Mouse (Mus musculus) ES-E14 (cell line): ENCODE data around the gene Minar1.

Source experiments
- CHD2 ChIP-seq: IDR thresholded peaks from 2 replicates; pipeline ENCODE4 v1.6.1; 2014; ENCODE audit warnings: mild to moderate bottlenecking, low read depth, low read length, inconsistent platforms
- HCFC1 ChIP-seq: IDR thresholded peaks from 2 replicates; pipeline ENCODE4 v1.6.1; 2012; ENCODE audit warnings: low read length, inconsistent platforms, borderline replicate concordance; ENCODE audit not compliant: insufficient read depth
- ZC3H11A ChIP-seq: IDR thresholded peaks from 2 replicates; pipeline ENCODE4 v1.6.1; 2012; ENCODE audit warnings: low read depth, mild to moderate bottlenecking, inconsistent platforms, low read length, borderline replicate concordance
- ZNF384 ChIP-seq: IDR thresholded peaks from 2 replicates; pipeline ENCODE4 v1.6.1; 2012; ENCODE audit warnings: low read depth, low read length, inconsistent platforms

- no peak for TF ChIP-seq ZC3H11A
- TF ChIP-seq ZNF384 = no peak
- no peak for TF ChIP-seq CHD2
- TF ChIP-seq HCFC1 = no peak
These were observed 474 bp downstream of the Minar1 start for GRCm38 (mm10) chr9:89622296-89623005.
